Mouse (Mus musculus): ENCODE measurements around the gene Anxa3. TPM values are rescaled to one million over a fixed set of nuclear protein-coding genes. Genes with fewer than 3 reads are reported as not detected.

Anxa3 gene
- total and polyA plus RNA-seq, 3 experiments, result 0.54 to 2.5 TPM; not detected in 1

GRCm38 (mm10) chr5:96757615-96758014 is 35.5 kb upstream of the Anxa3 start:
- TF ChIP-seq MAZ (IDR thresholded peaks at IDR 0.05; ENCODE audit: low read depth, low read length) (no peak), JUND (IDR thresholded peaks at IDR 0.05; ENCODE audit: low read depth, low read length) (no peak), ETS1 (IDR thresholded peaks at IDR 0.05; ENCODE audit: low read depth, low read length) (no peak), SMC3 (IDR thresholded peaks at IDR 0.05; ENCODE audit: low read depth, low read length) (no peak), GABPA (IDR thresholded peaks at IDR 0.05; ENCODE audit: low read depth, low read length) (no peak), MXI1 (IDR thresholded peaks at IDR 0.05; ENCODE audit: low read depth, low read length) (no peak), ZMIZ1 (IDR thresholded peaks at IDR 0.05; ENCODE audit: low read depth, low read length) (no peak), NELFE (IDR thresholded peaks at IDR 0.05; ENCODE audit: low read depth, low read length) (no peak), RCOR1 (IDR thresholded peaks at IDR 0.05; ENCODE audit: low read depth, low read length) (no peak), TCF12 (IDR thresholded peaks at IDR 0.05; ENCODE audit: low read depth, low read length) (no peak), MYB (IDR thresholded peaks at IDR 0.05; ENCODE audit: low read depth, low read length) (no peak), ZKSCAN1 (IDR thresholded peaks at IDR 0.05; ENCODE audit: low read depth, low read length) (no peak), POLR2AphosphoS5 (IDR thresholded peaks at IDR 0.05; ENCODE audit: borderline replicate concordance, low read depth, low read length) (no peak), UBTF (IDR thresholded peaks at IDR 0.05; ENCODE audit: borderline replicate concordance, insufficient read depth, low read depth, low read length) (no peak), ZC3H11A (IDR thresholded peaks at IDR 0.05; ENCODE audit: low read depth, low read length) (no peak), USF1 (IDR thresholded peaks at IDR 0.05; ENCODE audit: low read depth, low read length) (no peak), HCFC1 (IDR thresholded peaks at IDR 0.05; ENCODE audit: low read depth, low read length) (no peak), TBP (IDR thresholded peaks at IDR 0.05; ENCODE audit: low read depth, low read length) (no peak), CTCF (IDR thresholded peaks at IDR 0.05 in 2 of 3, conservative IDR thresholded peaks at IDR 0.05 in 1 of 3; ENCODE audit: control insufficient read depth in 1 of 3, insufficient read depth in 1 of 3, low read depth in 2 of 3, low read length in 3 of 3, poor library complexity in 1 of 3, severe bottlenecking in 1 of 3) (no peak)
- H3K9ac ChIP-seq (ENCODE audit: control insufficient read depth, low read depth, low read length, poor library complexity, severe bottlenecking), result no peak overlapping the region
- no peaks in the 10 kb centered on the region for H3K9me3 ChIP-seq (replicated peaks; ENCODE audit: insufficient read depth, low read length)
- no peak for DNase-seq (ENCODE audit: low read depth, low spot score)
- no peaks in the 10 kb centered on the region for H3K36me3 ChIP-seq (ENCODE audit: control insufficient read depth in 1 of 2, insufficient read depth in 2 of 2, low read length in 2 of 2)
- no peak overlapping the region for H3K4me3 ChIP-seq (ENCODE audit: control insufficient read depth in 1 of 2, insufficient read depth in 1 of 2, low read depth in 2 of 2, low read length in 2 of 2)
- peaks cover 0 to 2% of the 10 kb centered on the region in 2 experiments; a peak in 3 of 4 replicates for H3K4me1 ChIP-seq (ENCODE audit: control insufficient read depth in 1 of 2, insufficient read depth in 2 of 2, low read length in 2 of 2)
- no peaks in the 10 kb centered on the region for H3K27me3 ChIP-seq (ENCODE audit: control insufficient read depth in 1 of 2, insufficient read depth in 2 of 2, low read length in 2 of 2)
- H3K79me2 ChIP-seq (ENCODE audit: control insufficient read depth, insufficient read depth, low read length, poor library complexity), result no peaks in the 10 kb centered on the region
- H3K27ac ChIP-seq (ENCODE audit: control insufficient read depth, low read depth, low read length), result no peak overlapping the region

DNA sequence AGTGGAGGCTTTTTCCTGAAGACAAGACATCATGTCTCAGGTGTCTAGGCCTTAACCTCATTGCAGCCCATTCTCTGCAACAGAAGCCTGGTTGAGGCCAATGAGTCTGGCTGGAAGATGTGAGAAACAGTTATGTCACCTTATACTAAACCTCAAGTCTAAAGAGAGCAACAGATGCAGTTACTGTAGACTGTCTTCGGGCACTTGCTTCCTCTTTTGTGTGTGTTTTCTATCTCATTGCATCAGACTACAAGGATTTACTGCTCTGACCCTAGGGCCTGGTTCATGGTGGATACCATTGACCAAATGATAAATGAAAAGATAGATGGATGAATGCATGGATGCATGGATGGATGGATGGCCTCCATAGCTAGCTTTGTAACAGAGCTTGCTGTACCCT is 31.1 kb upstream of the Anxa3 start:
- Histone ChIP-seq H3K27ac (ENCODE audit: control insufficient read depth, low read depth, low read length) (no peak overlapping the region), H3K9me3 (replicated peaks; ENCODE audit: insufficient read depth, low read length) (no peaks in the 10 kb centered on the region), H3K27me3 (ENCODE audit: control insufficient read depth in 1 of 2, insufficient read depth in 2 of 2, low read length in 2 of 2) (no peaks in the 10 kb centered on the region), H3K36me3 (ENCODE audit: control insufficient read depth in 1 of 2, insufficient read depth in 2 of 2, low read length in 2 of 2) (no peaks in the 10 kb centered on the region), H3K4me3 (ENCODE audit: control insufficient read depth in 1 of 2, insufficient read depth in 1 of 2, low read depth in 2 of 2, low read length in 2 of 2) (no peak overlapping the region), H3K79me2 (ENCODE audit: control insufficient read depth, insufficient read depth, low read length, poor library complexity) (no peaks in the 10 kb centered on the region), H3K4me1 (ENCODE audit: control insufficient read depth in 1 of 2, insufficient read depth in 2 of 2, low read length in 2 of 2) (no peaks in the 10 kb centered on the region; a peak in 2 of 4 replicates), H3K9ac (ENCODE audit: control insufficient read depth, low read depth, low read length, poor library complexity, severe bottlenecking) (no peak overlapping the region)
- no peak for TF ChIP-seq MYB (IDR thresholded peaks at IDR 0.05; ENCODE audit: low read depth, low read length)
- no peak for TF ChIP-seq CHD1 (IDR thresholded peaks at IDR 0.05; ENCODE audit: low read depth, low read length)
- no peak for TF ChIP-seq TCF12 (IDR thresholded peaks at IDR 0.05; ENCODE audit: low read depth, low read length)
- TF ChIP-seq MAZ (IDR thresholded peaks at IDR 0.05; ENCODE audit: low read depth, low read length), result no peak
- TF ChIP-seq TAL1 (IDR thresholded peaks at IDR 0.05; ENCODE audit: low read length), result no peak
- TF ChIP-seq MXI1 (IDR thresholded peaks at IDR 0.05; ENCODE audit: low read depth, low read length), result no peak
- no peak for TF ChIP-seq ZC3H11A (IDR thresholded peaks at IDR 0.05; ENCODE audit: low read depth, low read length)
- no peak for TF ChIP-seq MAX (IDR thresholded peaks at IDR 0.05; ENCODE audit: low read length)
- no peak for TF ChIP-seq EP300 (IDR thresholded peaks at IDR 0.05; ENCODE audit: low read depth in 1 of 2, low read length in 2 of 2)
- TF ChIP-seq RAD21 (IDR thresholded peaks at IDR 0.05; ENCODE audit: low read depth, low read length), result no peak
- TF ChIP-seq UBTF (IDR thresholded peaks at IDR 0.05; ENCODE audit: borderline replicate concordance, insufficient read depth, low read depth, low read length), result no peak
- TF ChIP-seq USF2 (IDR thresholded peaks at IDR 0.05; ENCODE audit: borderline replicate concordance in 1 of 2, insufficient read depth in 1 of 2, low read depth in 1 of 2, low read length in 2 of 2), result no peak
- no peak for TF ChIP-seq BHLHE40 (IDR thresholded peaks at IDR 0.05; ENCODE audit: borderline replicate concordance, low read depth, low read length)
- TF ChIP-seq MEF2A (IDR thresholded peaks at IDR 0.05; ENCODE audit: extremely low read depth, insufficient replicate concordance, low read depth, low read length, poor library complexity, severe bottlenecking), result no peak
- no peak for TF ChIP-seq SMC3 (IDR thresholded peaks at IDR 0.05; ENCODE audit: low read depth, low read length)
- no peak for TF ChIP-seq HCFC1 (IDR thresholded peaks at IDR 0.05; ENCODE audit: low read depth, low read length)
- no peak for TF ChIP-seq GATA1 (IDR thresholded peaks at IDR 0.05; ENCODE audit: low read depth, low read length)
- TF ChIP-seq TBP (IDR thresholded peaks at IDR 0.05; ENCODE audit: low read depth, low read length), result no peak
- TF ChIP-seq CTCF (IDR thresholded peaks at IDR 0.05 in 2 of 3, conservative IDR thresholded peaks at IDR 0.05 in 1 of 3; ENCODE audit: control insufficient read depth in 1 of 3, insufficient read depth in 1 of 3, low read depth in 2 of 3, low read length in 3 of 3, poor library complexity in 1 of 3, severe bottlenecking in 1 of 3), result no peak
- no peak for TF ChIP-seq POLR2AphosphoS5 (IDR thresholded peaks at IDR 0.05; ENCODE audit: borderline replicate concordance, low read depth, low read length)
- DNase-seq (ENCODE audit: low read depth, low spot score), result peak; percentile 39
